Mouse (Mus musculus) liver, embryonic 12.5 days (tissue): ENCODE measurements around the gene Adck2. TPM values are rescaled to one million over a fixed set of nuclear protein-coding genes. Genes with fewer than 3 reads are reported as not detected.

ENCODE experiments used
- ATAC-seq: fragments of 200-750 bp; cut with Nextera tagmentation; 2 replicates; pipeline ENCODE4 v1.8.0; 2017; ENCODE audit warnings: moderate number of reproducible peaks, mild to moderate bottlenecking, moderate library complexity
- H3K27ac ChIP-seq: fragments of 300-500 bp; sonication (generic); 2 replicates; pipeline ENCODE4 v1.5.1; 2016; ENCODE audit warnings: mild to moderate bottlenecking
- H3K27me3 ChIP-seq: fragments of 300-500 bp; sonication (generic); replicated peaks from 2 replicates; pipeline ENCODE4 v1.6.1; 2016; ENCODE audit warnings: mild to moderate bottlenecking, moderate library complexity
- H3K36me3 ChIP-seq: fragments of 300-500 bp; sonication (generic); 2 replicates; pipeline ENCODE4 v1.6.1; 2016; ENCODE audit warnings: mild to moderate bottlenecking, moderate library complexity
- H3K4me1 ChIP-seq: fragments of 300-500 bp; sonication (generic); 2 replicates; pipeline ENCODE4 v1.6.1; 2016
- H3K4me2 ChIP-seq: fragments of 300-500 bp; sonication (generic); 2 replicates; pipeline ENCODE4 v1.6.1; 2016; ENCODE audit warnings: mild to moderate bottlenecking, moderate library complexity
- H3K4me3 ChIP-seq: fragments of 300-500 bp; sonication (generic); 2 replicates; pipeline ENCODE4 v1.5.1; 2016; ENCODE audit warnings: mild to moderate bottlenecking, moderate library complexity
- H3K9ac ChIP-seq: fragments of 300-500 bp; sonication (generic); 2 replicates; pipeline ENCODE4 v1.6.1; 2016; ENCODE audit warnings: mild to moderate bottlenecking, moderate library complexity
- H3K9me3 ChIP-seq: fragments of 300-500 bp; sonication (generic); replicated peaks from 2 replicates; pipeline ENCODE4 v1.6.1; 2016; ENCODE audit warnings: mild to moderate bottlenecking, moderate library complexity
- WGBS: fragments of 180-500 bp; shearing (Covaris S2); methylation state at CpG from one replicate; pipeline ENCODE4 v1.1.7; 2016; ENCODE audit not compliant: insufficient replicate concordance; 5-methylcytosine and 5-hydroxymethylcytosine counted together
- polyA plus RNA-seq: library from polyadenylated mRNA; unstranded; fragments of >200 nt; fragmentation: Nextera tagmentation; extraction: Ambion mirVana; gene quantifications from 2 replicates; pipeline ENCODE4 v1.2.1, GENCODE M21; 2016

Gene Adck2
- polyA plus RNA-seq, 1 experiment from 2014 or later = 11.9 TPM

DNA sequence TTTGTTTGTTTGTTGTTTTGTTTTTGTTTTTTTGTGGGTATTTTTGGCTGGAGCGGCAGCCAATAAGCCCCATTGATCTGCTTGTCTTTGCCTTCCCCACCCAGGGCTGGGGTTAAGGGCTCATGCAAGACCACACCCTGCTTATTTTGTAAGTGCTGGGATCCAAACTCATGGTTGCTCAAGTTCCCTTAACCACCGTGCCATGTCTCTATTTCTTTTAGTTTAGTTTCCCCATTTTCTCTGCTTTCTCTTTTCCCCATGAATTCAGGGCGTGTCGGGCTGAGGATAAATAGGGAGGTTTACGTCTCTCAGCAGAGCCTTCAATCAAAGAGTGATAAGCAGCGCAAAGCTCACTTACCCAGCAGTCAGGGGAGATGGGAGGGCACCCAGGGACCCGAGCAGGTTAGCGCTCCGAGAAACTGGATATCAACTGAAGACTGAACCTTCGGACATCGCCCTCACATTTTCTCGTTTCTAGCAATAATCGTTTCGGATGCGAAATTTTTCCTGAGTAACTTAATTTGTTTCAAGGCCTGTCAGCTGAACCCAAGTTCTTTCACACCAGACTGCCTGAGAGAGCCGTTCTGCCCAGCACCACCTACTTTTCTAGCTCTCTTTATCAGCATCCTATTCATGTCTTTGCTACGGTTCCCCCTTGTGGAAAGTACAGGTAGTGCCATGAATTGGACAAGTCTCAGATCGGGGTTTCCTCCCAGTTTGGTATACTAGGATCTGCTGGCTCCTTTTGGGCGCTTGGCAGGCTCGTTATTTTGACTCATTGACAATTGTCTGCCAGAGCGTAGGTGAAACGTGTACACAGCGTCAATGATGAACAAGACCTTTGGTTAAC, 11.3 kb upstream of the Adck2 start:
- no peaks in the 10 kb centered on the region for H3K36me3 ChIP-seq
- peaks cover 19% of the 10 kb centered on the region for H3K4me1 ChIP-seq
- peak overlapping the region; percentile 63 for H3K4me2 ChIP-seq
- peak; percentile 77 for ATAC-seq
- H3K9me3 ChIP-seq = no peaks in the 10 kb centered on the region
- H3K4me3 ChIP-seq = peak overlapping the region; percentile 30
- H3K27ac ChIP-seq = no peak overlapping the region
- WGBS = 11% methylated on average over 23 of the region's 23 CpGs
- H3K27me3 ChIP-seq = peaks cover 20% of the 10 kb centered on the region
- H3K9ac ChIP-seq = no peak overlapping the region

DNA sequence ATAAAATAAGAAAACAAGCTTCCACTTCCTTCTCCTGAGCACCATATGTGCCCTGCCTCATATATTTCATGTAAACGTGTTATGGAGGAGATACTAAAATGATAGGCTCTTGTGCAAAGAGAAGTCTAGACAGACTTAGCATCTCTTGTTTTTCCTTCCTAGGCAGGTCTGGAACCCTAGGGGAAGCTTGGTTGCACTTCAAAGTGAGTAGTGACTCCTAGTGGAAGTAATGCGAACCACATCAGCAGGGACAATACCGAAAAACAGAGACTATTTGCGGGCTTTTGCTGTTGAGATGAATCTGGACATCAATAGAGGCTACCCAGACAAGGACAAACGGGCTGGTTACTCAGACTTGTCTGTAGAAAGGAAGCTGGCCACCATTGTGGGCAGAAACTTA, 6.1 kb upstream of the Adck2 start:
- Histone ChIP-seq H3K4me1 (peaks cover 7% of the 10 kb centered on the region; the same call in 1 of the 2 replicates), H3K27ac (no peak overlapping the region), H3K9ac (no peak overlapping the region), H3K4me3 (no peak overlapping the region), H3K4me2 (no peak overlapping the region), H3K27me3 (0 out of 2 replicates have a peak, but pooled peaks cover 12% of the 10 kb centered on the region), H3K36me3 (no peaks in the 10 kb centered on the region), H3K9me3 (no peaks in the 10 kb centered on the region)
- ATAC-seq = no peak
- 13% methylated on average over 5 of the region's 5 CpGs for WGBS

DNA sequence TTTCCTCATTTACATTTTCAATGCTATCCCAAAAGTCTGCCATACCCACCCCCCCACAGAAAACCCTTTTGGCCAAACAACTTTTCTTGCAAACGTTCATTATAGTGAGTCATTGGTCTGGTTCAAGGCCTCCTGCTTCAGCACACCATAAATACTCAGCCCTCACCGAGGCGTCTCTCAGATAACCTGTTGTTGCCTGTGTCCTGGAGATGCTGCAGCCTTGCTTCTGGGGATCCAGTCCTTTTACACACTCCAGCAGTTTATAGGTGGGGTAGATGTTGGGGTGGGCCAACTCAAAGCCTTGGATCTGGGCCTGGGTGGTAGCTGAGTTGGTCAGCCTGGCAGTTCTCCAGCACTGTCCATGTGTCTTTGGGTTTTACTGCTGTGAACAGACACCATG, 3.2 kb upstream of the Adck2 start:
- ATAC-seq = no peak
- Histone ChIP-seq H3K27me3 (0 out of 2 replicates have a peak, but pooled peaks cover 12% of the 10 kb centered on the region), H3K4me1 (peaks cover 22% of the 10 kb centered on the region), H3K36me3 (no peaks in the 10 kb centered on the region), H3K4me3 (no peak overlapping the region), H3K9ac (no peak overlapping the region), H3K9me3 (no peaks in the 10 kb centered on the region), H3K4me2 (no peak overlapping the region), H3K27ac (no peak overlapping the region)
- 59% methylated on average over 3 of the region's 3 CpGs for WGBS

DNA sequence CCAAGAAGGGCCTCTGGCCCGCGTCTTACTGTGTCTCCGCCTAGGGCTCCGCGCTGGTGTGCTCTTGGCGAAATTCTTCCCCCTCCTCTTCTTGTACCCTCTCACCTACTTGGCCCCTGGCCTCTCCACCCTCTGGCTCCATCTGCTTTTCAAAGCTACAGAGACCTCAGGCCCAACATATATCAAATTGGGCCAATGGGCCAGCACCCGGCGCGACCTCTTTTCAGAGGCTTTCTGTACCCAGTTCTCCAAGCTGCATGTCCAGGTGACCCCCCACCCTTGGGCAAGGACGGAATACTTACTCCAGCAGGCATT, 839 bp downstream of the Adck2 start:
- Histone ChIP-seq H3K9me3 (no peaks in the 10 kb centered on the region), H3K36me3 (peaks cover 18% of the 10 kb centered on the region), H3K27me3 (0 out of 2 replicates have a peak, but pooled peaks cover 4% of the 10 kb centered on the region), H3K4me1 (peaks cover 22% of the 10 kb centered on the region), H3K4me3 (peak overlapping the region; percentile 82), H3K4me2 (peak overlapping the region; percentile 93), H3K27ac (peak overlapping the region; percentile 93), H3K9ac (peak overlapping the region; percentile 79)
- WGBS = 37% methylated on average over 10 of the region's 10 CpGs
- no peak; the same call in 1 of the 2 replicates for ATAC-seq

DNA sequence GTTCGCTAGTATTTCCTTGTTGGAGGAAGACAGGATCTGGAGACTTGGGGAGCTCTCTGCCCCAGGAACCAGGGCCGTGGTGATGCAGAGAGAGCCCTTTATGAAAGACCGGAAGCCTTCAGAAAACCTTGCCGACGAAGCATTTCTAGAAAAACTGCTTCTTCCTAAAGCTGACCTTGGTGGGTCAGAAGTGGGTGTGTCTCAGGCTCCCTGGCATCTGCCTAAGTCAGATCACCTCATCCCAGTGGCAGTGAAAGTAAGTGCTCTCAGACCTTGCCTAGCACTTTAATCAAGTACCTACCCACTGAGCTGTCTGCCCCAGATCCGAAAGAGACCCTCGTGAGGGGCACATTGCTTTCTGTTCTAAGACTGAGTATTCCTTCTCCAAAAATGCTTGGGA, 1.3 kb downstream of the Adck2 start:
- no peak for ATAC-seq
- Histone ChIP-seq H3K9ac (peak overlapping the region; percentile 79; the same call in 1 of the 2 replicates), H3K36me3 (peaks cover 20% of the 10 kb centered on the region), H3K9me3 (no peaks in the 10 kb centered on the region), H3K4me1 (peaks cover 23% of the 10 kb centered on the region), H3K27me3 (0 out of 2 replicates have a peak, but pooled peaks cover 4% of the 10 kb centered on the region), H3K4me2 (peak overlapping the region; percentile 93), H3K27ac (peak overlapping the region; percentile 93; the same call in 1 of the 2 replicates), H3K4me3 (peak overlapping the region; percentile 82)
- WGBS = 67% methylated on average over 7 of the region's 7 CpGs

DNA sequence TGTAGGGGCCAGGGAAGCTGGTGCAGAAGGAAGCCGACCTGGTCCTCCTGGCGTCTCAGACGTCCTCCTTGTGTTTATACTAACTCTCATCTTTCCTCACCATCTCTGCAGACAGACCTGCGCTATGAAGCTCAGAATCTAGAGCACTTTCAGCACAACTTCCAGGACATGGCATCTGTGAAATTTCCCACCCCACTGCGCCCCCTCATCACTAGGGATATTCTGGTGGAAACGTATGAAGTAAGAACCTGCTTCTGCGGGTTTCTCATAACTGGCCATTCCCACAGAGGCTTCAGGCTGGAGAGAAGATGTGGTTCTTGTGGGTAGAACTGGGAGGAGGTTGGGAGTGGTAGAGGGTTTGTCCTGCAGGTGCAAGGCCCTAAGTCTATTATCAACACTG, 5.9 kb downstream of the Adck2 start:
- H3K4me1 ChIP-seq = peaks cover 32% of the 10 kb centered on the region
- no peak overlapping the region for H3K9ac ChIP-seq
- H3K36me3 ChIP-seq = peaks cover 43% of the 10 kb centered on the region
- no peak overlapping the region for H3K4me2 ChIP-seq
- no peaks in the 10 kb centered on the region for H3K27me3 ChIP-seq
- H3K4me3 ChIP-seq = no peak overlapping the region
- no peaks in the 10 kb centered on the region for H3K9me3 ChIP-seq
- 81% methylated on average over 7 of the region's 7 CpGs for WGBS
- ATAC-seq = no peak
- no peak overlapping the region for H3K27ac ChIP-seq

DNA sequence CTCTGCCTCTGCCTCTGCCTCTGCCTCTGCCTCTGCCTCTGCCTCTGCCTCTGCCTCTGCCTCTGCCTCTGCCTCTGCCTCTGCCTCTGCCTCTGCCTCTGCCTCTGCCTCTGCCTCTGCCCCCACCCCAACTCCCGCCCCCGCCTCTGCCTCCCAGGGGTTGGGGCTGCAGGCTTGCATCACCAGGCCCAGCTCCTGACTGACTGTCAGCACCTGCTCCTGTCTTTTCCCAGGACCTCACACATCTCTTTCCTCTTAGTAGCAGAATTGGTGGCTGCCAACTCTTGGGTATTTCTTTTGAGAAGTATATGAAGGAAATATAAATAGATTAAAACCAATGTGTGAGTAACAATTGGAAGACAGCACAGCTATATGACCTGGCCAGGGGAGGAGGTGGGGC, 6.9 kb downstream of the Adck2 start:
- Histone ChIP-seq H3K27ac (peak overlapping the region; percentile 79; the same call in 1 of the 2 replicates), H3K9me3 (no peaks in the 10 kb centered on the region), H3K27me3 (no peaks in the 10 kb centered on the region), H3K36me3 (peaks cover 43% of the 10 kb centered on the region), H3K4me2 (no peak overlapping the region; the same call in 1 of the 2 replicates), H3K9ac (no peak overlapping the region), H3K4me3 (no peak overlapping the region), H3K4me1 (peaks cover 31% of the 10 kb centered on the region)
- 59% methylated on average over 2 of the region's 2 CpGs for WGBS
- ATAC-seq = no peak

DNA sequence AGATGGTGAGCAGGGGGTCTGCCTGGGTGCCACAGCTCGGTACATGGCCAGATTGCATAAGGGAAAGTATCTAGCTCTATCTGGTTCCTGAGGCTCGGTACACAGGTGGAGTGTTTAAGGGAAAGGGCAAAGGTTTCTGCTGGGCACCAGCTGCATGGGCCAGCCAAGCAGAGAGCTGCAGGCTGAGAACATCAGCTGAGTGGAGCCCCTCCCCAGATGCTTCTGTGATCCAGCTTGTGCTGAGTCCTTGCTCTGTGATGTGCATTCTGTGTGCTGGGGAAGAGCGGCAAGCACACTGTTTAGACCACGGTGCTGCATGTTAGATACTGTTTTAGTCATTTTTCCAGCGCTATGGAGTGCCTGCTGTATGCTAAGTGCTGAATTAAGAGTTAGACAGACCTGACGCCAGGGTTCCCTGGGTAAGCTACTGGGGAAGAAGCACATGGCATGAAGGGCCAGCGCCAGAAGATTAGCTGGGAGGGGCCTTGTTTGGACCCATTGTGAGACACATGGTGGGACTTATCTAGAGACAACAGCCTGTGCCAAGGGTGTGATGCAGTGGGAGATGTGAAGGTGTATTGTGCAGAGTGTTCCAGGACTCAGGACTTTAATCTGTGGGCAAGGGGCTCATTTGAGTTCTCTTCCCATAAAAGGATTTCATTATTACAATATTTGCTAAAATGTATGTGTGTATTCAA, 7.6 kb downstream of the Adck2 start:
- 53% methylated on average over 7 of the region's 7 CpGs for WGBS
- Histone ChIP-seq H3K4me1 (peaks cover 34% of the 10 kb centered on the region), H3K36me3 (peaks cover 46% of the 10 kb centered on the region), H3K9ac (no peak overlapping the region), H3K27me3 (no peaks in the 10 kb centered on the region), H3K4me3 (no peak overlapping the region), H3K9me3 (no peaks in the 10 kb centered on the region), H3K4me2 (peak overlapping the region; percentile 50), H3K27ac (peak overlapping the region; percentile 79)
- ATAC-seq = peak; percentile 93

DNA sequence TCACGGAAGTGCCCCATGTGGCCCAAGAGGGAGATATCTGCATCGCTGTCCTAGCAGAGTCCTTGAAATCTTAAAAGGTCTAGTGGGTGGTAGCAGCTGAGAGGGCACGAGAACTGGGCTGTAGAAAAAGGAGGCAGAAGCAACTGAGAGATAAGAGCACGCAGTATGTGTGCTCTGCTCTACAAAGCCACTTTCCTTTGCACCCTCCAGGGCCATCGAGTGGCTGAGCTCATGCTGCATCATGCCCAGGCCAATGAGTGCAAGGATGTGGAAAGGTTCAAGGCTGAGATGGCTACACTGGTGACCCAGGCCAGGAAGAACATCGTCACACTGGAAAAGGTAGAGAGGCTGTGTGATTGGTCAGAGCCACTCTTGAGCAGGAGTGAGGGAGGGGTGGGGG, 11.8 kb downstream of the Adck2 start, which contains the start of gene Gm42420:
TSS of gene Gm42420 (plus strand) at position 237 of the 400 bp plus-strand sequence.
- Histone ChIP-seq H3K36me3 (peaks cover 56% of the 10 kb centered on the region), H3K4me2 (no peak within 1 kb of the TSS), H3K4me1 (peaks cover 27% of the 10 kb centered on the region), H3K27me3 (no peaks in the 10 kb centered on the region), H3K9ac (no peak within 1 kb of the TSS), H3K9me3 (no peaks in the 10 kb centered on the region), H3K27ac (no peak within 1 kb of the TSS; the same call in 1 of the 2 replicates), H3K4me3 (no peak within 1 kb of the TSS)
- ATAC-seq = peak; percentile 35; the same call in 1 of the 2 replicates
- WGBS = 61% methylated on average over 6 of the region's 6 CpGs

DNA sequence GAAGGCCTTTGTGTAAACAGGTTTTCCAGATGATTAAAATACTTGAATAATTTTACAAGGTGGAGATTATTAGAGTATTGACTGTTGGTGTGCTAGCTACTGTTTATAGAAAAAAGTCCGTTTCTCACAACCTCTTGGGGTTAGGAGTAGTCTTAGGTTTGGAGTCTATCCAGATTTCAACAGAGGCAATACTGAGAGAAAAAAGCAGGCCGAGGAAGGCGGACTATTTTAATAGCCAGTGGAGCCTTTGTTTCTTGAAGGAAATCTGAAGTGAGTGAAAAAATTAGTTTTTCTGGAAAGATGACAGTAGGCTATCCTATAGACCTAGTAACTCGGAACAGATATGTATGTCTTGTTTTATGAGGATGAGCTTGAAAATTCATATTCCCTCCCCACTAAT, 17.8 kb downstream of the Adck2 start:
- H3K27ac ChIP-seq = no peak overlapping the region
- H3K4me3 ChIP-seq = peak overlapping the region; percentile 84; the same call in 1 of the 2 replicates

DNA sequence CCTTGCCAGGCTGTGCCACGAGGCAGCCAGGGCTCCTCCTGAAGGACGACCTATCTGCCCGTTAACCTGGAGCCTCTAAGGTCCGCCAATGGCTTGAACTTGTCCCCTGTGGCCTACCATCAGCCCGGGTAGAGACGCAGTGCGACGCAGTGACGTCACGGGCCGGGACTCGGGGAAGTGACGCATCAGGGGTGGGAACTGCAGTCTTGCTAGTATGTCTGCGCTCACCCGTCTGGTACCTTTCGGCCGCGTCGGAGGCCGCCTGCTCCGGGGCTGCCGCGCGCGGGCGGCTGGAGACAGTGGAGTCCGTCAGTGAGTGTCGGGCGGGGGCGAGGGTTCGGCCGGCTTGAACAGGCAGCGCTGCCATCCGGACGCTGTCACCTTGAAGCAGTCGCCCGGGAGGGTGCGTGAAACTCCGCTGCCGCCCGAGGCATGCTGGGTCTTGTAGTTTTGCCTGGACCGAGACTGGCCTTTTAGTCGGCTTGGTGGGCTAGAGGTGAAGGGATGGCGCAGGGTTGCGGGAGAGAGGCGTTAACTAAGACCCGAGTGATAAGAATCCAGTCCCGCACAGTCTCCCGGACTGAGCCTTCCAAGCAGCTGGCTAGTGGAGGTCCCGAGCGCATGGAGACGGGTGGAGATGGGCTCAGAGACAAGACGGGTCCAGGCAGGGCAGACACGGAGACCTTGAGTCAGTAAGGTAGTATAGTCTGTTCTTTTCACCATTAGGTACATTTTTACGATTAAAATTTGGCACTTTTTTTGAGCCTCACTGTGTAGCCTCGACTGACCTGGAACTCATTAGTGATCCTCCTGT, 18.9 kb downstream of the Adck2 start, which contains the start of gene Ndufb2:
TSS of gene Ndufb2 (plus strand) at position 174 of the 814 bp plus-strand sequence.
- Histone ChIP-seq H3K36me3 (peaks cover 46% of the 10 kb centered on the region), H3K27me3 (no peaks in the 10 kb centered on the region), H3K9ac (peak within 1 kb of the TSS; percentile 87), H3K4me3 (peak within 1 kb of the TSS; percentile 84), H3K9me3 (no peaks in the 10 kb centered on the region), H3K4me2 (peak within 1 kb of the TSS; percentile 78), H3K4me1 (peaks cover 21% of the 10 kb centered on the region), H3K27ac (peak within 1 kb of the TSS; percentile 81)
- ATAC-seq = peak; percentile 98
- WGBS = 2% methylated on average over 56 of the region's 56 CpGs

More for the DNA sequence above, 17.8 kb downstream of the Adck2 start:
- Histone ChIP-seq H3K9ac (no peak overlapping the region), H3K36me3 (peaks cover 44% of the 10 kb centered on the region), H3K4me1 (peaks cover 21% of the 10 kb centered on the region), H3K27me3 (no peaks in the 10 kb centered on the region), H3K9me3 (no peaks in the 10 kb centered on the region), H3K4me2 (peak overlapping the region; percentile 78)
- WGBS = 81% methylated on average over 4 of the region's 4 CpGs
- no peak for ATAC-seq
